Mouse (Mus musculus) kidney, postnatal 14 days (tissue): ENCODE results near the gene Olfr504.
"Not testable (repeated sequence)": the region's sequence is repeated elsewhere in the genome, so short reads cannot be mapped to it uniquely, and the experiment has no call there.

ENCODE experiments used
- DNase-seq: peaks from one replicate; pipeline ENCODE4 v3.0.0; 2022; ENCODE audit warnings: mixed read lengths

The Olfr504 gene

GRCm38 (mm10) chr7:108565693-108566092 lies at the start of gene Olfr504:
Gene Olfr504 (minus strand): TSS chr7:108565793.
- DNase-seq: no peak

DNA sequence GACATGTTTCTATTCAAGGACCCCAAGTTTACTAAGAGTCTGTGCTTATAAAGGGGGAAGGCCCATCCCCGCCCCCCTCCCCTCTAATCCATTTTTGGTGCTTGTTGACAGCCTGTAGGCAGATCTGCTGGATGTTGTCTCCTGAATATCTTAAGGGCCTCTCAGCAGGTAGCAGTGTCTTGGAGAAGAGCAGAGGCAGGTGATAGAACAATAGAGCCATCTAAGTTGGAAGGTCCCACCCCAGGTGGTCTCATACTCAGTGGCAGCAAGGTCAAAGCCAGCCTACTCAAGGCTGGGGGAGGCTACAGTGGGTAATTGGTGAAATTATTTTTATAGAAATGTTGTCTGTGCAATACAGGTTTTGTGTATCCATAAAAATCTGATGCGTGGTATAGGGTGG lies 48.5 kb upstream of the Olfr504 start:
- no peak for DNase-seq

- DNase-seq: no peak
These were observed 44.9 kb upstream of the Olfr504 start, which contains the start of gene Olfr506 for GRCm38 (mm10) chr7:108610487-108610886. Gene Olfr506 (plus strand): TSS chr7:108610787.

- not testable (repeated sequence) for DNase-seq
These were observed 36.3 kb upstream of the Olfr504 start for GRCm38 (mm10) chr7:108601916-108602315.

DNA sequence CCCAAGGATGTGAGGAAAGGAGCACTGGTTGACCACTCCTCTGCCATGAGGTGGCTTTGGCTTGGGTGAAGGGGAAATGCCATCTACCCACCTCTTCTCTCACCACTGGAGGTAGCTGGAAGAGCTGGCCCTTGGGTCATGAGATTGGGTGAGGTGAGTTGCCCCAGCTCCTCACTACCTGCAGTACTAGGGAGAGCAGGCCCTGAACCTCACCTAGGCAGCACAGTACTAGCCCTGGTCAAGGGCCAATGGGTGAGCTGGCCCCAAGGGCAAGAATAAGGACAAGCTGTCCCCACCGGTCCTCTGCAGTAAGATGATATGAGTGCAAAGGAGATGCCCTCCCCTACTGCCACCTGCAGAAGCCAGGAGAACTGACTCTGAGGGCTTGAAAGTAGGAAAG lies 24.2 kb upstream of the Olfr504 start:
- no peak for DNase-seq

DNA sequence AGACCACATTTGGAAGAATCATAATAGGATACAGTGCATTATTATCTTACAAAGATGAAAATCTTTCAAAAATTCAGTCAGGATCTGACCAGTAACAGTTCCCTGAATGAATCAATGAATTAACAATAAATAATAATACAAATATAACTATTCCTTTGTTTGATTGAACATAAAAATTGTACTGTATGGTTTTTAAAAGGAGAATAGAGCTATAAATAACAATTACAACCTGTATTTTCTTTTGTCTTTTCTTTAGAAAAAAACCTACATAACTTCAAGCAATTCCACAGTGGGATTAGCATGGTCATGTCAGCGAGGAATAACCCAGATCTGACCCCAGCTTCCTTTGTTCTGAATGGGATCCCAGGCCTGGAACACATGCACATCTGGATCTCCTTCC lies 21.4 kb downstream of the Olfr504 start, which contains the start of gene Olfr503:
Gene Olfr503 (plus strand): TSS at position 301 of the 400 bp plus-strand sequence.
- not testable (repeated sequence) for DNase-seq

DNA sequence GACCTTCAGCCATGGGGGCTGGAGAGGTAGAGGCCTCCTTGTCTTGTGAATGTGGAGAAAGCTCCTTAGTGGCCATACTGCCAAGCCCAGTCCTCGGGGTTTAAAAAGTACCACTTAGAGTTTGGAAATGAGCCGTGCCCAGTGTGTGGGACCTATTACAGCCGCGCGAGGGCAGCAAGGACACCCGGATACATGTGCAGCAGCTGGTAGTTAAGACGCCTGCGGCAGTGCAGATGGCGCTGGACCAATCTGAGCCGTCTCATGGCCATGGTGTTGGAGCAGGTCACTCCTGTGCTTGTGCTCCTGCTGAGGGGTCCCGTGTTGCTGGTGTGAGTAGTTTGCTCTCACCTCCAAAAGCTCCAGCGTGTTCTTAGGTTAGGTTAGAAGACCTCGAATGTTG lies 23.2 kb downstream of the Olfr504 start:
- DNase-seq: no peak

DNA sequence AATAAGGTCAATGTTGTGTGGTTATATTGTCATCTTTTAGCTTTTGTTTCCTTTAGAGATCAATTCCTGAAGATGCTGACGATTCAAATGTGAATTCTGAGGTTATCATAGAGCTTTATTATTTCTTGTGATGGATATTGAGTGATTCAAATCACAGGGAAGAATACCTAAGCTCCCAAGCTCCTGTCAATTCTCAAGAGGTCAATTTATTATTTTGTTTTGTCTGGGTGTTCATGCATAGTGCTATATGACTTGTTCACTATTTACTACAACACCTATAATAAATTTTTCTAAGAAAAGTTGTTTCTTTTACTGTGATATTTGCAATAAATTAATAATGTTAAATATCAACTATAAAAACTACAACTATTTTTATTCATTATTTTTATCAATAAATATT lies 40.6 kb downstream of the Olfr504 start, which contains the start of gene Olfr502:
Gene Olfr502 (minus strand): TSS at position 101 of the 400 bp plus-strand sequence.
- no peak for DNase-seq
